Mouse (Mus musculus) erythroblast, embryonic 14.5 days (primary cell): ENCODE data around the gene Ddx19b. TPM values are rescaled to one million over a fixed set of nuclear protein-coding genes. Genes with fewer than 3 reads are reported as not detected.
"Not testable (repeated sequence)": the region's sequence is repeated elsewhere in the genome, so short reads cannot be mapped to it uniquely, and the experiment has no call there.

Experiments
- H3K27me3 ChIP-seq: 2 replicates; pipeline ENCODE4 v1.6.1; 2012; ENCODE audit warnings: inconsistent platforms; ENCODE audit not compliant: control insufficient read depth
- H3K36me3 ChIP-seq: 2 replicates; pipeline ENCODE4 v1.6.1; 2012; ENCODE audit warnings: mild to moderate bottlenecking, inconsistent platforms; ENCODE audit not compliant: control insufficient read depth
- H3K4me1 ChIP-seq: 2 replicates; pipeline ENCODE4 v1.6.1; 2012; ENCODE audit warnings: inconsistent platforms; ENCODE audit not compliant: control insufficient read depth
- H3K4me3 ChIP-seq: replicated peaks from 2 replicates; pipeline ENCODE3; 2012; ENCODE audit warnings: moderate library complexity, mild to moderate bottlenecking, inconsistent platforms
- H3K9me3 ChIP-seq: 2 replicates; pipeline ENCODE4 v1.6.1; 2012; ENCODE audit warnings: low read length, inconsistent platforms, mixed read lengths; ENCODE audit not compliant: control insufficient read depth
- GATA1 ChIP-seq: IDR thresholded peaks from 2 replicates; pipeline ENCODE4 v1.6.1; 2012; ENCODE audit warnings: low read length, inconsistent platforms, mixed read lengths
- TAL1 ChIP-seq: IDR thresholded peaks from 3 replicates; pipeline ENCODE4 v1.6.1; 2012; ENCODE audit warnings: low read length, inconsistent platforms, mixed read lengths
- polyA plus RNA-seq: library from polyadenylated mRNA; stranded (reverse); fragments of >175 nt; gene quantifications from 2 replicates; pipeline ENCODE4 v1.2.3, GENCODE M21; 2012

Ddx19b gene
- polyA plus RNA-seq, 1 experiment: 0.20 TPM

DNA sequence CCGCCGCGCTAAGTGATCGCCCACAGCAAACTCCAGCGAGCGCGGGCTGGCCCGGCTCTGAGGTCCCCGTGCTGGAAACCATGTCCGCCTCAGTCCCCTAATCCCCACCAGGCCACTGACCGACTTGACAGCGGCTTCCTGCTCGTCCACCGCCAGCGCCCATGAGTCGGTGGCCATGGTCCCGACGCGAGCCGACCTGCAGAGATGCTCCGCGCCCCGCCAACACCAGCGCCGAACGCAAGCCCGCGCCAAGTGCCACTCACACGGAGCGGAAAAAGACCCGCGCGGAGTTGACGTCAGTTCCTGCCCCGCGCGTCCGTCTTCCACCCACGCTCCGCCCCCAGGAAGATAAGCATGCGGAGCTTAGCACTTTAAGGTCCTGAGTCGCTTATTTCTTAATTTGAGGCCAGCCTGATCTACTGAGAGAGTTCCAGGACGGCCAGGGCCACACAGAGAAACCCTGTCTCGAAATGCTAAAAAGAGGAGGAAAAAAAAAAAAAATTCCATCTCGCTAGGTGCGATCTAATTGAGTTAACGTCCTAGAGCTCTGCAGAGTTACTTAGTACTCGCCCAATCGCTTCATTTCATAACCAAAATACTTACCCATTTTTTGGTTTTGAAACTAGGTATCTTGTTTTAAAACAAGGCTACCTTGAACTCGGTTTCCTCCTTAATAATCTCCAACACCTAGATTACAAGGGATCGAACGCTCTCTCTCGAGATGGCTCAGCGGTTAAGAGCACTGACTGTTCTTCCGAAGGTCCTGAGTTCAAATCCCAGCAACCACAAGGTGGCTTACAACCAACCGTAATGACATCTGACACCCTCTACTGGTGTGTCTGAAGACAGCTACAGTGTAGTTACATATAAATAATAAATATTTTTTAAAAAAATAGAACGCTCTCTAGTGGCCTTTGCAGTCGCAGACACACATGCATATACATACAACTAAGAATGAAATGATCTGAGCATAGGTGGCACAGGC, 33.7 kb downstream of the Ddx19b start, which contains the start of gene Ddx19a:
Gene Ddx19a, minus strand, starts transcription at position 254 of the 985 bp plus-strand sequence.
- H3K4me3 ChIP-seq: peak within 1 kb of the TSS; percentile 88
- H3K4me1 ChIP-seq: peaks cover 39% of the 10 kb centered on the region
- H3K36me3 ChIP-seq: peaks cover 31% of the 10 kb centered on the region
- no peaks in the 10 kb centered on the region for H3K27me3 ChIP-seq
- no peak for TF ChIP-seq TAL1
- TF ChIP-seq GATA1: peak; percentile 67
- no peaks in the 10 kb centered on the region for H3K9me3 ChIP-seq

DNA sequence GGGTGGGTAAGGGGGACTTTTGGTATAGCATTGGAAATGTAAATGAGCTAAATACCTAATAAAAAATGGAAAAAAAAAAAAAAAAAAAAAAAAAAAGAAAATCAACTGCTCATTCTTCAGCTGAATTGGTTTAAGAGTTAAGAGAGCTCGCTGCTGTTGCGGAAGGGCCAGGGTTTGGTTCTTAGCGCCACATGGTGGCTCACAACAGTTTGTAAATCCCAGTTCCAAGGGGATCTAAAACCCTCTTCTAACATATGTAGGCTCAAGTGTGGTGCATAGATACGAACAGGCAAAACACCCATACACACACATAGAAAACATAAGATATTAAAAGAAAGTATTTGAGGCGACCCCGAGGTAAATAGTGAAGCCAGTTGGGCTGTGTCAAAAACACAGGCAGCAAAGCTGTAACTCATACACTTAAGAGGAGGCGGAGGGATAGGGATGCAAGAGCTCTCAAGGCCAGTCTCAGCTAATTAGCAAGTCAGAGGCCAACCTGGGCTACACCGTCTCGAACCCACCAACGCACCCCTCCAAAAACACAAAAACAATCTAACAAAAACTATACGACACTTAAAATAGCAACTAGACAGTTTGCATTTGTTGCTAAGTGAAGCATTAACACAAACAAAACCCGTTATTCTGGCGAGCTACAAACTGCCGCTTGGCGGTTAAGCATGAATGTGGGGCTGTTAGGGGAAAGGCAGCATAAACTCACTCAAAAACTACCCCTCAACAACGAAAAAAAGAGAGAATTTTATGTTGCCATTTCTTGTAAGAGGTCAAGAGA, 34.7 kb downstream of the Ddx19b start:
- Histone ChIP-seq H3K36me3 (peaks cover 39% of the 10 kb centered on the region), H3K4me1 (peaks cover 40% of the 10 kb centered on the region), H3K4me3 (peak overlapping the region; percentile 88), H3K9me3 (no peaks in the 10 kb centered on the region), H3K27me3 (no peaks in the 10 kb centered on the region)
- TF ChIP-seq TAL1 (no peak), GATA1 (no peak)

DNA sequence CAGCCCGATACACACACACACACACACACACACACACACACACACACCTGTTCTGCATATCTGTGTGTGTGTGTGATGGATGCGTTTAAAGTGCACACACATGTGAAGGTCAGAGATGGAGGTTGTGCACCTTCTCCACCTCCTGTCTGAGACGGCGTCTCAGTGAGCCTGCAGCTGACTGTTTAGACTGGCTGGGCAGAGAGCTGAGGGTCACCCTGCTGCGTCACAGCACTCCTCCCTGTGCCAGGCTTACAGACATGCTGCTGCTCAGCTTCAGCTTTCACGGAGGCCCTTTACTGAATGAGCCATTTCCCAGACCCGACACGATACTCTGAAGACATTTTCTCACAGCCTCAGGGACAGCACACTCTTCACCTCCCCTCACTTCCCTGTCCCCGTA, 41.5 kb downstream of the Ddx19b start:
- H3K4me1 ChIP-seq: peaks cover 46% of the 10 kb centered on the region
- no peaks in the 10 kb centered on the region for H3K9me3 ChIP-seq
- TF ChIP-seq GATA1: no peak
- no peak for TF ChIP-seq TAL1
- H3K4me3 ChIP-seq: no peak overlapping the region
- H3K27me3 ChIP-seq: no peaks in the 10 kb centered on the region
- peaks cover 91% of the 10 kb centered on the region for H3K36me3 ChIP-seq

DNA sequence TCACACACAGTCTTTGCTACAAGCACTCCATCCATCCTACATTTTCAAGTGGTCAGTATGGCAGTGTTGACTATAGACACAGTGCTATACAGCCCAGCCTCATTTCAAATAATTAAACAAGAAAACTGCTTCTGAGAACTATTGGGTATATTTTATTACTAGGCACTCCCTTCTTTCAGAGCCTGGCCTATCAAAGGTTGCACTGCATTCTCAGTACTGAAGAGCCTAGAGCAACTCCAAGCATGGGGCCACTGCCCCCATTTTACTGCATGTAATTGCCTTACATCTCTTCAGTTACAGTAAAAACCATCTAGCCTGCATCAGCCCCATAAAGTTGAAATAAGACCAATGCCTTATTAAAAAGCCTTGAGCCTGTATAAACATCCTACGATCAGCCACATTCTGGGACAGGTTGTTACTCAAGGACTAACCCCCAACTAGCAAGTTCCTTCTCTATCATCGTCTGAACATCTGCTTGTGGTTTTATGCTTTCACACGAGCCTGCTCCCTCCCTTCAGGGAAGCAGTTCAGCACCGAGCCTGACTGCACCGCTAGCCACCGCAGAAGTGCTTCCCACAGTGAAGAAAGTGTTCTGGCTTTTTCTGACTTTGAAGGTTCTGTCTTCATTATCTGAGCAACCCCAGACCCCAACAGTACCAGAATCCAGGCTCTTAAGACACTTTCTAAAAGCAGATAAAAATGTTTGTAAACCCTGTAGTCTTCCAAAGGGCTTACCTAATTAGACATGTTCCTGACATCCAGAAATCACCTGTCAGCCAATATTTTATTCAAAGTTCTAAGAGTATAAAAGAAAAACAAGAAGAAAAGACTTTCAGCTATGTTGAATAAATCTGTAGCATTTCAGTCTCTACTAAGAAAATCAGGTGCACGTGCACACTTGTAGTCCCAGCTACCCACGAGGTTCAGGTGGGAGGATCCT, 43.5 kb downstream of the Ddx19b start:
- Histone ChIP-seq H3K27me3 (no peaks in the 10 kb centered on the region), H3K9me3 (no peaks in the 10 kb centered on the region), H3K4me3 (no peak overlapping the region), H3K4me1 (peaks cover 34% of the 10 kb centered on the region), H3K36me3 (peaks cover 93% of the 10 kb centered on the region)
- TF ChIP-seq GATA1: no peak
- TF ChIP-seq TAL1: no peak

DNA sequence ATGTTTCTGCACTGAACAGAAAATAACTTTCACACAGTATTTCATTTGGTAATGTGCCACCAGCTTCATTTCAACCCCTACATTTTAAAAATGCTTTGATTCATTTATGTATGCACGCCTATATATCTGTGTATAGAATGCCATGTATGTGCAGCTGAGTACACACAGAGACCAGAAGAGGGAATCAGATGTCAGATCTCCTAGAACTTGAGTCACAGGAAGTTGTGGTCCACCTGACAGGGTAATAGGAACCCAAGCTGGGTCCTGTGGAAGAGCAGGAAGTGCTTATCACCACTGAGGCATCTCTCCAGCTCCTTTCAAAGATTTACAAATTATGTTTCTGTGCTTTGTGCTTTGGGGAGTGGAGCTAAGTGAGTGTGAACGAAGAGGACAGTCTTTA, 50.2 kb downstream of the Ddx19b start:
- TF ChIP-seq TAL1 (no peak), GATA1 (no peak)
- Histone ChIP-seq H3K4me3 (no peak overlapping the region), H3K36me3 (peaks cover 91% of the 10 kb centered on the region)

DNA sequence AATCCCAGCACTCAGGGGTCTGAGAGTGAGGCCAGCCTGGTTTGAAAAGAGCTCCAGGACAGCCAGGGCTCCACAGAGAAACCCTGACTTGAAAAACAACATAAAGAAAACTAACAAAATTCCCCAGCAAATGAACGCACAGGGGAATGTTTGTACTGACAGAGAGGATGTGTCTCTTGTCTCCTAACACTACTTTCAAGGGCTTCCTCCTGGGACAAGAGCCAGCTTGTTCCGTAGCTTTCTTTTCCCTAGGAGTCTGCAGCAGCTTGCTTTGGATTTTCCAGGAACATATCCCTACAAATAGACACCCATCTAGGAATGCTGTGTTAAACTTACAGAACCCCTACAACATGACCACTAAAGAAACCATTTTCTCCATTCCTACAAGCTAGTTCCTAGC, 53.6 kb downstream of the Ddx19b start:
- H3K9me3 ChIP-seq, H3K4me1 ChIP-seq, H3K4me3 ChIP-seq, H3K27me3 ChIP-seq: not testable (repeated sequence)
- peaks cover 90% of the 10 kb centered on the region for H3K36me3 ChIP-seq

More for the DNA sequence above, 50.2 kb downstream of the Ddx19b start:
- Histone ChIP-seq H3K27me3 (no peaks in the 10 kb centered on the region), H3K9me3 (no peaks in the 10 kb centered on the region), H3K4me1 (no peaks in the 10 kb centered on the region)

DNA sequence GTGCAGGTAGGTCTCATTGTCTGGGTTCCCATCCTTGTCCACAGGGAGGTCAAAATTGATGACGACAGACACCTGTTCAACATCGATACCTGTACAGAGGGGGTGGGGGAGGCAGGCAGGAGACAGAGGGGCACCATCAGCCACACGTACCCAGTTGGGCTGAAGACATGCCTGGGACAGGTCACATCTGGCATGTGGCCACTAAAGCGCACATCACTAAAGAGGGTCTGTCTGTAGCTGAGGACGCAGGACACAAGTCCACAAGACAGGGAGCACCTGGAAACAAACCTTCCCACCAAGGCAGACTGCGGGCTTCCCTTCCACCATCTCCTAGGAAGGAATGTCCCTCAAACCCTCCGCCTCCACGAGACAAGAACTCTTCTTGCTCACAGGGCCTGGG, 55.0 kb downstream of the Ddx19b start:
- H3K4me3 ChIP-seq: not testable (repeated sequence)
- peaks cover 90% of the 10 kb centered on the region for H3K36me3 ChIP-seq

DNA sequence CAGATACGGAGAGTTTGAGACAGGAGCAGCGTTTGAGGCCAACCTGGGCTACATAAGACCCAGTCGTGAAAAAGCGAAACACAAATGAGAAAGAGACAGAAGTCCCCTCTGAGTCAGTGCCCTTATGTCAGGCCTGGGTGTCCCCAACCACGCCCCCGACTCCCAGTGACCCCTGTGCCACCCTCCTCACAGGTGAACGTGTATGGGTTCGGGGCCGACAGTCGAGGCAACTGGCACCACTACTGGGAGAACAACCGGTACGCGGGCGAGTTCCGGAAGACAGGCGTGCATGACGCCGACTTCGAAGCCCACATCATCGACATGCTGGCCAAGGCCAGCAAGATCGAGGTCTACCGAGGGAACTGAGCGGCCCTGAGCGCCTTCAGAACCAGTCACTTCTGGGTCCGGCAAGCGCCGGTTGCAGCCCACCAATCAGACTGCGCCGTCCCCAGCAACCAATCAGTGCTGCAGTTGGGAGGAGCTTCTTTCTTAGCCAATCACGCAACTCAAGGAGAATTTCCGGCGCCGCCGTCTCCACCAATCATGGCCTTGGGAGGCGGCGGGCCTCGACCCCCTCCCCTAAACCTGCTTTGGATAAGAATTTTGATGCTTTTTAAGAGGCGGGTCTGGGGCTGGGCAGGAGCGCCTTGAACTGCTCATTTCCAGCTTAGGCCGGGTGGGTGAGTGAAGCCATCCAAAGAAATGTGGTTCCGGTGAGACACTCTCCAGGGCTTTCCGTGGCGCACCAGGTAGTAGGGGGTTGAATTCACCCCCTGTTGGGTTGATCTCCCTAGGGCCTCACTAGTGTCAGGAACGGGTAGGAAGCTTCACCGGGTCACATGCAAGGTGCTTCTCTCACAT, 61.4 kb downstream of the Ddx19b start:
- Histone ChIP-seq H3K4me3 (peak overlapping the region; percentile 66), H3K36me3 (peaks cover 100% of the 10 kb centered on the region), H3K9me3 (no peaks in the 10 kb centered on the region), H3K4me1 (peaks cover 23% of the 10 kb centered on the region), H3K27me3 (no peaks in the 10 kb centered on the region)
- TF ChIP-seq GATA1: no peak
- no peak for TF ChIP-seq TAL1

More for the DNA sequence above, 55.0 kb downstream of the Ddx19b start:
- H3K9me3 ChIP-seq, H3K4me1 ChIP-seq, H3K27me3 ChIP-seq: not testable (repeated sequence)
